Mouse (Mus musculus) cerebellum, adult 9-11 months (tissue): ENCODE measurements around the gene Wfdc11.
A peak's percentile ranks its signal among the peaks of the same experiment; 100 is the strongest.
"Not testable (repeated sequence)": the region's sequence is repeated elsewhere in the genome, so short reads cannot be mapped to it uniquely, and the experiment has no call there.

ENCODE experiments used
- DNase-seq: peaks from one replicate; pipeline ENCODE4 v3.0.0; 2022

Gene Wfdc11

GRCm38 (mm10) chr2:164673987-164674386, at the start of gene Wfdc11:
Wfdc11 (minus strand) TSS chr2:164674087.
- no peak for DNase-seq

GRCm38 (mm10) chr2:164723276-164723675, 49.4 kb upstream of the Wfdc11 start:
- no peak for DNase-seq

GRCm38 (mm10) chr2:164716194-164716786, 42.4 kb upstream of the Wfdc11 start:
- DNase-seq = not testable (repeated sequence)

- no peak for DNase-seq
These were observed 41.1 kb upstream of the Wfdc11 start, which contains the start of gene Spint5 for GRCm38 (mm10) chr2:164715005-164715404. Spint5 (plus strand) TSS chr2:164715305.

- no peak for DNase-seq
These were observed 32.1 kb upstream of the Wfdc11 start for GRCm38 (mm10) chr2:164705991-164706390.

GRCm38 (mm10) chr2:164705328-164705727, 31.4 kb upstream of the Wfdc11 start:
- DNase-seq = no peak

GRCm38 (mm10) chr2:164704235-164704634, 30.3 kb upstream of the Wfdc11 start:
- DNase-seq = no peak

GRCm38 (mm10) chr2:164701761-164702160, 27.9 kb upstream of the Wfdc11 start:
- DNase-seq = no peak

- DNase-seq = no peak
These were observed 27.1 kb upstream of the Wfdc11 start for GRCm38 (mm10) chr2:164700959-164701358.

GRCm38 (mm10) chr2:164698201-164698600, 24.3 kb upstream of the Wfdc11 start, which contains the start of gene Spint4:
Spint4 (plus strand) TSS chr2:164698501.
- DNase-seq = no peak

GRCm38 (mm10) chr2:164684807-164685206, 10.9 kb upstream of the Wfdc11 start, which contains the start of gene Wfdc13:
Wfdc13 (plus strand) TSS chr2:164685107.
- no peak for DNase-seq

GRCm38 (mm10) chr2:164679906-164680305, 6.0 kb upstream of the Wfdc11 start:
- DNase-seq = no peak

- peak; percentile 31 for DNase-seq
These were observed 5.2 kb upstream of the Wfdc11 start for GRCm38 (mm10) chr2:164678848-164679625.

GRCm38 (mm10) chr2:164676916-164677685, 3.2 kb upstream of the Wfdc11 start:
- no peak for DNase-seq

- no peak for DNase-seq
These were observed 2.2 kb upstream of the Wfdc11 start for GRCm38 (mm10) chr2:164676103-164676502.

GRCm38 (mm10) chr2:164670938-164671337, 2.9 kb downstream of the Wfdc11 start:
- DNase-seq = no peak

GRCm38 (mm10) chr2:164670261-164670660, 3.6 kb downstream of the Wfdc11 start:
- DNase-seq = no peak

GRCm38 (mm10) chr2:164664851-164665250, 9.0 kb downstream of the Wfdc11 start:
- DNase-seq = no peak

GRCm38 (mm10) chr2:164656483-164656882, 17.4 kb downstream of the Wfdc11 start, which contains the start of gene Wfdc9:
Wfdc9 (minus strand) TSS chr2:164656583.
- DNase-seq = no peak

GRCm38 (mm10) chr2:164655858-164656257, 18.0 kb downstream of the Wfdc11 start, which contains the start of gene Wfdc10:
Wfdc10 (plus strand) TSS chr2:164656046.
- no peak for DNase-seq

GRCm38 (mm10) chr2:164641881-164642673, 31.8 kb downstream of the Wfdc11 start:
- DNase-seq = no peak

- no peak for DNase-seq
These were observed 32.8 kb downstream of the Wfdc11 start for GRCm38 (mm10) chr2:164641129-164641528.
